Mouse (Mus musculus) embryonic facial prominence, embryonic 14.5 days (tissue): Measurements from ENCODE around the gene E430018J23Rik. TPM values are rescaled to one million over a fixed set of nuclear protein-coding genes. Genes with fewer than 3 reads are reported as not detected.
"Not testable (repeated sequence)": the region's sequence is repeated elsewhere in the genome, so short reads cannot be mapped to it uniquely, and the experiment has no call there.

ENCODE experiments used
- ATAC-seq: fragments of 200-750 bp; cut with Nextera tagmentation; 2 replicates; pipeline ENCODE4 v1.8.0; 2017; ENCODE audit warnings: low read depth, moderate number of reproducible peaks, moderate TSS enrichment
- DNase-seq: peaks from one replicate; pipeline ENCODE4 v3.0.0-alpha.2; 2015; ENCODE audit warnings: low spot score
- H3K27ac ChIP-seq: fragments of 300-500 bp; sonication (generic); replicated peaks from 2 replicates; pipeline ENCODE4 v1.5.1; 2014; ENCODE audit warnings: low read depth, mild to moderate bottlenecking, low read length, moderate library complexity
- H3K27me3 ChIP-seq: fragments of 300-500 bp; sonication (generic); replicated peaks from 2 replicates; pipeline ENCODE4 v1.6.1; 2014; ENCODE audit warnings: low read length; ENCODE audit not compliant: control insufficient read depth, insufficient read depth
- H3K36me3 ChIP-seq: fragments of 300-500 bp; sonication (generic); 2 replicates; pipeline ENCODE4 v1.6.1; 2014; ENCODE audit warnings: low read length, mixed read lengths; ENCODE audit not compliant: control insufficient read depth, insufficient read depth
- H3K4me1 ChIP-seq: fragments of 300-500 bp; sonication (generic); 2 replicates; pipeline ENCODE4 v1.6.1; 2014; ENCODE audit warnings: antibody characterized with exemption, low read length; ENCODE audit not compliant: control insufficient read depth, insufficient read depth
- H3K4me2 ChIP-seq: fragments of 300-500 bp; sonication (generic); 2 replicates; pipeline ENCODE4 v1.6.1; 2014; ENCODE audit warnings: low read depth, mild to moderate bottlenecking, low read length, moderate library complexity, mixed read lengths
- H3K4me3 ChIP-seq: fragments of 300-500 bp; sonication (generic); 2 replicates; pipeline ENCODE4 v1.5.1; 2014; ENCODE audit warnings: low read depth, mild to moderate bottlenecking, low read length
- H3K9ac ChIP-seq: fragments of 300-500 bp; sonication (generic); 2 replicates; pipeline ENCODE4 v1.6.1; 2014; ENCODE audit warnings: low read depth, mild to moderate bottlenecking, low read length, moderate library complexity, mixed read lengths
- H3K9me3 ChIP-seq: fragments of 300-500 bp; sonication (generic); 2 replicates; pipeline ENCODE4 v1.6.1; 2016; ENCODE audit warnings: low read length; ENCODE audit not compliant: control insufficient read depth
- WGBS: fragments of 180-500 bp; shearing (Covaris S2); extraction: QIAGEN DNeasy Blood & Tissue Kit; methylation state at CpG from one replicate; pipeline ENCODE4 v1.1.7; 2014; 5-methylcytosine and 5-hydroxymethylcytosine counted together
- polyA plus RNA-seq: library from polyadenylated mRNA; unstranded; fragments of >200 nt; fragmentation: Nextera tagmentation; extraction: Ambion mirVana; gene quantifications from 2 replicates; pipeline ENCODE4 v1.2.1, GENCODE M21; 2014

E430018J23Rik gene
- polyA plus RNA-seq, 1 experiment from 2014 or later: 5.6 TPM

DNA sequence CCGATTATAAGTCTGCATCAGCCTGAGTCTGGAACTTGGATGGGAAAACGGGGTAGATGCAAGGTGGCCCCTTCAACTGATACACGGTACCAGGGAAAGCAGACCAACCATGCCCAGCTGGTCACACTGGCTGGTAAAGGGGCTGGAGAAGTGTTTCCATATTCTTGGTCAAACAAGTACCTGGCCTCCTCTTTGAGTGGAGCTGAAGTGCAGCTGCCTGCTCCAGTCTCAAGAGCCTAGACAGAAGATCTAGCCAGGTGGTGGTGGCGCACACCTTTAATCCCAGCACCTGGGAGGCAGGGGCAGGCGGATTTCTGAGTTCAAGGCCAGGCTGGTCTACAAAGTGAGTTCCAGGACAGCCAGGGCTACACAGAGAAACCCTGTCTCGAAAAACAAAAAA is 51.6 kb downstream of the E430018J23Rik start:
- H3K9me3 ChIP-seq, DNase-seq, ATAC-seq, H3K4me2 ChIP-seq, H3K9ac ChIP-seq, H3K27ac ChIP-seq, H3K4me1 ChIP-seq, H3K27me3 ChIP-seq, H3K4me3 ChIP-seq: not testable (repeated sequence)
- peaks cover 22% of the 10 kb centered on the region for H3K36me3 ChIP-seq
- 93% methylated on average over 6 of the region's 6 CpGs for WGBS

DNA sequence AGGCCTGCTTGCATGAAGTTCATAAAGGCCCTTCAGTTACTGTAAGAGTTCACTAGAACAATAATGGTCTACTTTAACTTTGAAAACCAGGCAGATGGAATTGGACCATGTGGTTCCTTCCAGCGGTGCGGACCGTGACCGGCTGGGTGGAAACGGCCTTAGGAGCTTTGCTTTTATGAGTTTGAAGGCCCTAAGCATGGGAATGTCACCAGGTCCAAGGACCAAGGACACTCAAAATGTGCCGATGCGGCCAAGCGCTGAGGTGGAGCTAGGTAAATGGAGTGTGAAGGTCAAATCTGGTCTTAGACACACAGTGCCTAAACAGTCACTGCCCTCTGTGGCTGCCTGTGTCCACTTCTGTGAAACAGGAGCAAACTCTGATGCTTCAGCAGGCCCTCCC is 52.1 kb downstream of the E430018J23Rik start:
- Histone ChIP-seq H3K27me3 (no peaks in the 10 kb centered on the region), H3K4me2 (no peak overlapping the region), H3K27ac (no peak overlapping the region), H3K4me3 (no peak overlapping the region), H3K9ac (no peak overlapping the region), H3K36me3 (peaks cover 22% of the 10 kb centered on the region), H3K9me3 (no peaks in the 10 kb centered on the region), H3K4me1 (peaks cover 7% of the 10 kb centered on the region; the same call in 1 of the 2 replicates)
- no peak for ATAC-seq
- 96% methylated on average over 8 of the region's 8 CpGs for whole genome bisulfite sequencing
- DNase-seq: no peak

Other genes starting within 250 kb of the E430018J23Rik start
- gene Cd2bp2, start 197.6 kb downstream of the E430018J23Rik start, polyA plus RNA-seq: 45.4 and 55.1 TPM in 2 replicates
- 25.0 and 27.1 TPM in 2 replicates for gene Tbc1d10b, start 185.2 kb downstream of the E430018J23Rik start, polyA plus RNA-seq
- 1,018 and 1,489 TPM in 2 replicates for gene Mylpf, start 184.7 kb downstream of the E430018J23Rik start, polyA plus RNA-seq
- gene Zfp553, start 160.6 kb downstream of the E430018J23Rik start, polyA plus RNA-seq: 14.0 and 17.2 TPM in 2 replicates
- 12.5 and 15.9 TPM in 2 replicates for gene Sept1, start 160.5 kb downstream of the E430018J23Rik start, polyA plus RNA-seq
- 53.4 and 54.0 TPM in 2 replicates for gene Zfp771, start 149.4 kb downstream of the E430018J23Rik start, polyA plus RNA-seq
- 154 and 157 TPM in 2 replicates for gene Dctpp1, start 132.9 kb downstream of the E430018J23Rik start, polyA plus RNA-seq
- 59.6 and 62.2 TPM in 2 replicates for gene Sephs2, start 119.6 kb downstream of the E430018J23Rik start, polyA plus RNA-seq
- gene Itgal, start 97.4 kb downstream of the E430018J23Rik start, polyA plus RNA-seq: 1.2 and 1.7 TPM in 2 replicates
- 5.2 and 5.9 TPM in 2 replicates for gene Zfp768, start 48.0 kb downstream of the E430018J23Rik start, polyA plus RNA-seq
- gene Zfp747, start 17.6 kb downstream of the E430018J23Rik start, polyA plus RNA-seq: 4.9 and 7.3 TPM in 2 replicates
- 5.7 and 5.9 TPM in 2 replicates for gene 9130019O22Rik, start 6.5 kb downstream of the E430018J23Rik start, polyA plus RNA-seq
- 6.8 and 8.3 TPM in 2 replicates for gene Zfp764, start 13.2 kb upstream of the E430018J23Rik start, polyA plus RNA-seq
- gene Zfp688, start 28.4 kb upstream of the E430018J23Rik start, polyA plus RNA-seq: 17.0 and 20.7 TPM in 2 replicates
- 7.1 and 7.6 TPM in 2 replicates for gene Zfp689, start 55.5 kb upstream of the E430018J23Rik start, polyA plus RNA-seq
- 40.4 and 41.9 TPM in 2 replicates for gene Prr14, start 66.0 kb upstream of the E430018J23Rik start, polyA plus RNA-seq
- gene Fbrs, start 85.6 kb upstream of the E430018J23Rik start, polyA plus RNA-seq: 14.3 and 15.0 TPM in 2 replicates
- 41.5 and 42.0 TPM in 2 replicates for gene Srcap, start 118.4 kb upstream of the E430018J23Rik start, polyA plus RNA-seq
- 12.2 and 13.2 TPM in 2 replicates for gene Gm42715, start 126.0 kb upstream of the E430018J23Rik start, polyA plus RNA-seq
- gene Tmem265, start 167.8 kb upstream of the E430018J23Rik start, polyA plus RNA-seq: 4.1 and 5.3 TPM in 2 replicates
- gene Phkg2, start 179.7 kb upstream of the E430018J23Rik start, polyA plus RNA-seq: 35.2 TPM in 2 replicates
- gene Ccdc189, start 195.0 kb upstream of the E430018J23Rik start, polyA plus RNA-seq: 9.9 and 10.4 TPM in 2 replicates
- gene Rnf40, start 195.1 kb upstream of the E430018J23Rik start, polyA plus RNA-seq: 35.9 and 47.7 TPM in 2 replicates
- 13.0 and 17.9 TPM in 2 replicates for gene Zfp629, start 222.2 kb upstream of the E430018J23Rik start, polyA plus RNA-seq